Comparison of ENCODE assay signal across 16 mouse cellular contexts in genomic region chr13:69792541-69793009, GRCm38 (mm10). TPM values are rescaled to one million over a fixed set of nuclear protein-coding genes. Genes with fewer than 3 reads are reported as not detected.
A peak's percentile ranks its signal among the peaks of the same experiment; 100 is the strongest.
DNase-seq lines count a peak whose midpoint lies in the region; ATAC-seq and TF ChIP-seq lines count a peak whose summit lies in the region.
"Had no signal": no experiment of that assay in that cellular context is flagged by ENCODE, and none has a peak within 500 bp of the region (broad histone marks: within the 10 kb centered on the region; RNA-seq: fewer than 3 reads in every experiment).

No protein-coding gene starts in this region.

- peak; percentile 23 to 63 for DNase-seq in adrenal gland, adult (ENCODE audit: inconsistent age in 2 of 2, low spot score in 1 of 2)
- no peak for DNase-seq in adrenal gland, postnatal 4 days (ENCODE audit: low spot score in 2 of 2)
- DNase-seq in kidney, postnatal 4 days, result peak; percentile 9 to 30
- DNase-seq in kidney, adult 18-20 months, result no peak
- peak; percentile 82 for DNase-seq in brain, adult 2 months (ENCODE audit: low read depth, low spot score)
- DNase-seq in midbrain, postnatal 0 days (ENCODE audit: low spot score), result peak; percentile 57
- DNase-seq in heart, postnatal 36 days, result no peak
- DNase-seq: cerebellum, postnatal 25 days; lung, postnatal 10 days; thymus, postnatal 14 days had no signal

- no peak overlapping the region for H3K27ac ChIP-seq in midbrain, postnatal 0 days (ENCODE audit: low read depth, low read length)
- H3K27ac ChIP-seq: layer of hippocampus, adult 2 months; limb, embryonic 13.5 days had no signal

- no peak overlapping the region for H3K4me3 ChIP-seq in midbrain, postnatal 0 days (ENCODE audit: low read depth, low read length)
- H3K4me3 ChIP-seq: layer of hippocampus, adult 2 months; limb, embryonic 13.5 days had no signal

- 0 out of 2 replicates have a peak, but pooled peaks have one; percentile 10 for ATAC-seq in midbrain, postnatal 0 days (ENCODE audit: low FRiP score)
- ATAC-seq in megakaryocyte-erythroid progenitor cell, adult 5-6 weeks (replicated peaks; ENCODE audit: low FRiP score, low TSS enrichment, poor library complexity, severe bottlenecking), result no peak

- H3K4me2 ChIP-seq in midbrain, postnatal 0 days (ENCODE audit: low read depth, low read length, poor library complexity, severe bottlenecking), result no peak overlapping the region
- H3K4me2 ChIP-seq: limb, embryonic 13.5 days had no signal

- 46% methylated on average over 12 of the region's 12 CpGs for WGBS in midbrain, postnatal 0 days

- H3K9me3 ChIP-seq in midbrain, postnatal 0 days (ENCODE audit: low read length), result no peaks in the 10 kb centered on the region
- H3K9me3 ChIP-seq: limb, embryonic 13.5 days had no signal

- TF ChIP-seq CTCF in midbrain, postnatal 0 days (IDR thresholded peaks at IDR 0.05), result no peak

- H3K27me3 ChIP-seq in midbrain, postnatal 0 days (ENCODE audit: insufficient read depth, low read length), result no peaks in the 10 kb centered on the region
- H3K27me3 ChIP-seq: limb, embryonic 13.5 days had no signal

- no peaks in the 10 kb centered on the region for H3K36me3 ChIP-seq in midbrain, postnatal 0 days (ENCODE audit: insufficient read depth, low read length)
- H3K36me3 ChIP-seq: limb, embryonic 13.5 days had no signal

- intact Hi-C loops in heart, postnatal 36 days (cut with DNase I), result no loop called here

- no peak overlapping the region for H3K9ac ChIP-seq in midbrain, postnatal 0 days (replicated peaks; ENCODE audit: low read length, poor library complexity, severe bottlenecking)
- H3K9ac ChIP-seq: limb, embryonic 13.5 days had no signal

- no peaks in the 10 kb centered on the region for H3K4me1 ChIP-seq in midbrain, postnatal 0 days (ENCODE audit: insufficient read depth, low read length)
- H3K4me1 ChIP-seq: limb, embryonic 13.5 days had no signal

RNA-seq across cellular contexts. Expression of gene Med10, which starts 9.6 kb away (rescaled TPM):
- 100 to 1,000 TPM in 1 of 2 experiments, 10 to 100 TPM in 1; 94.3 to 102 TPM for total RNA-seq in adrenal gland, postnatal 4 days (2021)
- 47.2 and 50.5 TPM in 2 replicates for total RNA-seq in midbrain, postnatal 0 days (2014; rRNA removed)
- 143 and 144 TPM in 2 replicates for polyA plus RNA-seq in midbrain, postnatal 0 days (2015; fragmentation: Nextera tagmentation; extraction: Ambion mirVana)
- 10 to 100 TPM; 22.1 to 23.4 TPM for total RNA-seq in heart, postnatal 36 days (2021)
- 45.9 and 49.2 TPM in 2 replicates for total RNA-seq in megakaryocyte-erythroid progenitor cell, adult 5-6 weeks (2014; fragmentation: Nextera tagmentation)
- 58.6 and 103 TPM in 2 replicates for total RNA-seq in megakaryocyte-erythroid progenitor cell, adult 5-6 weeks (2017)

RNA-seq across cellular contexts. Expression of gene Ube2ql1, which starts 52.9 kb away (rescaled TPM):
- 1 to 10 TPM; 1.9 to 2.9 TPM for total RNA-seq in adrenal gland, postnatal 4 days (2021)
- total RNA-seq in midbrain, postnatal 0 days (2014; rRNA removed), result 145 and 157 TPM in 2 replicates
- 25.1 and 25.8 TPM in 2 replicates for polyA plus RNA-seq in midbrain, postnatal 0 days (2015; fragmentation: Nextera tagmentation; extraction: Ambion mirVana)
- total RNA-seq in heart, postnatal 36 days (2021), result 1 to 10 TPM; 3.8 to 4.4 TPM
- total RNA-seq in megakaryocyte-erythroid progenitor cell, adult 5-6 weeks (2014; fragmentation: Nextera tagmentation), result not detected in 2 replicates
- not detected in 2 replicates for total RNA-seq in megakaryocyte-erythroid progenitor cell, adult 5-6 weeks (2017)
- total RNA-seq: granulocyte monocyte progenitor cell, adult 5-6 weeks; hematopoietic stem cell, adult 5-6 weeks; neutrophil, adult 5-6 weeks had no signal

Comparison
In these comparisons a context has a peak if more than half of its experiments do, and no peak if none do; other contexts are left out.
1. DNase-seq: peak in adrenal gland, adult (2 of 2), kidney, postnatal 4 days (2 of 2), brain, adult 2 months (single experiment) and midbrain, postnatal 0 days (single experiment); none in adrenal gland, postnatal 4 days (0 of 2), kidney, adult 18-20 months (single experiment) and heart, postnatal 36 days (0 of 2).
2. RNA of gene Ube2ql1, which starts 52.9 kb away (total RNA-seq): 145 to 157 TPM in midbrain, postnatal 0 days; 3.8 to 4.4 TPM in heart, postnatal 36 days, 1.9 to 2.9 TPM in adrenal gland, postnatal 4 days and not detected in megakaryocyte-erythroid progenitor cell, adult 5-6 weeks; every median in the first group is over 10 times any median in the second.